Mouse (Mus musculus): ENCODE measurements at regions not wholly inside any gene's neighbourhood (a gene's known extent, or its start where the extent isn't known, plus 50 kb on each side); places are given as distances from the start of the nearest gene placed in this dataset.

- Histone ChIP-seq H3K9ac (no peak overlapping the region), H3K27ac (no peak overlapping the region), H3K27me3 (no peaks in the 10 kb centered on the region), H3K9me3 (no peaks in the 10 kb centered on the region), H3K36me3 (no peaks in the 10 kb centered on the region), H3K4me1 (no peaks in the 10 kb centered on the region), H3K4me2 (no peak overlapping the region), H3K4me3 (no peak overlapping the region)
- WGBS, result 84% methylated on average over 4 of the region's 4 CpGs
- ATAC-seq (ENCODE audit: borderline replicate concordance, extremely low read depth, low FRiP score, low TSS enrichment), result no peak
Measured at GRCm38 (mm10) chr1:61050346-61050745, 72.6 kb downstream of the Icos start.

GRCm38 (mm10) chr1:61053676-61054075 is 75.9 kb downstream of the Icos start:
- H3K4me1 ChIP-seq, result no peaks in the 10 kb centered on the region

GRCm38 (mm10) chr1:61054391-61054790 is 76.7 kb downstream of the Icos start:
- 73% methylated on average over 6 of the region's 6 CpGs for WGBS

More at GRCm38 (mm10) chr1:61053676-61054075, 75.9 kb downstream of the Icos start:
- WGBS, result 56% methylated on average over 1 of the region's 1 CpGs
- Histone ChIP-seq H3K27me3 (no peaks in the 10 kb centered on the region), H3K4me3 (no peak overlapping the region), H3K4me2 (no peak overlapping the region), H3K36me3 (no peaks in the 10 kb centered on the region), H3K9ac (no peak overlapping the region), H3K27ac (no peak overlapping the region), H3K9me3 (no peaks in the 10 kb centered on the region)
- no peak for ATAC-seq (ENCODE audit: borderline replicate concordance, extremely low read depth, low FRiP score, low TSS enrichment)

GRCm38 (mm10) chr1:61055176-61055575 is 77.4 kb downstream of the Icos start:
- no peak overlapping the region for H3K27ac ChIP-seq
- H3K36me3 ChIP-seq, result no peaks in the 10 kb centered on the region
- no peak overlapping the region for H3K4me3 ChIP-seq
- H3K4me1 ChIP-seq, result peaks cover 3% of the 10 kb centered on the region; the same call in 1 of the 2 replicates
- ATAC-seq (ENCODE audit: borderline replicate concordance, extremely low read depth, low FRiP score, low TSS enrichment), result no peak
- H3K9me3 ChIP-seq, result no peaks in the 10 kb centered on the region
- peak overlapping the region; percentile 24; the same call in 1 of the 2 replicates for H3K4me2 ChIP-seq
- H3K9ac ChIP-seq, result no peak overlapping the region
- H3K27me3 ChIP-seq, result no peaks in the 10 kb centered on the region
- 2% methylated on average over 8 of the region's 8 CpGs for WGBS

More at GRCm38 (mm10) chr1:61054391-61054790, 76.7 kb downstream of the Icos start:
- no peaks in the 10 kb centered on the region for H3K4me1 ChIP-seq
- no peak overlapping the region for H3K4me2 ChIP-seq
- no peaks in the 10 kb centered on the region for H3K9me3 ChIP-seq
- H3K4me3 ChIP-seq, result no peak overlapping the region
- no peak for ATAC-seq (ENCODE audit: borderline replicate concordance, extremely low read depth, low FRiP score, low TSS enrichment)
- no peak overlapping the region for H3K9ac ChIP-seq
- no peaks in the 10 kb centered on the region for H3K36me3 ChIP-seq
- no peak overlapping the region for H3K27ac ChIP-seq
- H3K27me3 ChIP-seq, result no peaks in the 10 kb centered on the region

- no peak for ATAC-seq (ENCODE audit: borderline replicate concordance, extremely low read depth, low FRiP score, low TSS enrichment)
- H3K27me3 ChIP-seq, result no peaks in the 10 kb centered on the region
- no peaks in the 10 kb centered on the region for H3K9me3 ChIP-seq
- H3K27ac ChIP-seq, result no peak overlapping the region
- peak overlapping the region; percentile 23 for H3K4me2 ChIP-seq
- no peak overlapping the region for H3K4me3 ChIP-seq
- H3K36me3 ChIP-seq, result no peaks in the 10 kb centered on the region
- H3K9ac ChIP-seq, result no peak overlapping the region
- 30% methylated on average over 11 of the region's 11 CpGs for WGBS
- H3K4me1 ChIP-seq, result peaks cover 11% of the 10 kb centered on the region
Measured at GRCm38 (mm10) chr1:61059910-61060536, 82.3 kb downstream of the Icos start.

GRCm38 (mm10) chr1:61061892-61062460 is 84.2 kb downstream of the Icos start:
- 60% methylated on average over 3 of the region's 3 CpGs for WGBS
- no peaks in the 10 kb centered on the region for H3K27me3 ChIP-seq

GRCm38 (mm10) chr1:61068112-61068511 is 90.4 kb downstream of the Icos start:
- no peak for ATAC-seq (ENCODE audit: borderline replicate concordance, extremely low read depth, low FRiP score, low TSS enrichment)
- no peak overlapping the region for H3K27ac ChIP-seq
- no peak overlapping the region for H3K9ac ChIP-seq
- H3K27me3 ChIP-seq, result no peaks in the 10 kb centered on the region
- H3K4me2 ChIP-seq, result no peak overlapping the region
- H3K4me3 ChIP-seq, result no peak overlapping the region
- 56% methylated on average over 6 of the region's 6 CpGs for WGBS
- H3K9me3 ChIP-seq, result no peaks in the 10 kb centered on the region
- no peaks in the 10 kb centered on the region for H3K36me3 ChIP-seq
- no peaks in the 10 kb centered on the region for H3K4me1 ChIP-seq

More at GRCm38 (mm10) chr1:61061892-61062460, 84.2 kb downstream of the Icos start:
- H3K4me1 ChIP-seq, result peaks cover 11% of the 10 kb centered on the region
- ATAC-seq (ENCODE audit: borderline replicate concordance, extremely low read depth, low FRiP score, low TSS enrichment), result no peak
- H3K9me3 ChIP-seq, result no peaks in the 10 kb centered on the region
- no peak overlapping the region for H3K4me2 ChIP-seq
- H3K9ac ChIP-seq, result no peak overlapping the region
- H3K27ac ChIP-seq, result no peak overlapping the region
- no peak overlapping the region for H3K4me3 ChIP-seq
- no peaks in the 10 kb centered on the region for H3K36me3 ChIP-seq

- no peak overlapping the region for H3K4me3 ChIP-seq
- no peak overlapping the region for H3K4me2 ChIP-seq
- no peaks in the 10 kb centered on the region for H3K27me3 ChIP-seq
- H3K9me3 ChIP-seq, result no peaks in the 10 kb centered on the region
- no peak for ATAC-seq (ENCODE audit: borderline replicate concordance, extremely low read depth, low FRiP score, low TSS enrichment)
- no peaks in the 10 kb centered on the region for H3K36me3 ChIP-seq
- no peak overlapping the region for H3K27ac ChIP-seq
- WGBS, result 75% methylated on average over 2 of the region's 2 CpGs
- no peaks in the 10 kb centered on the region for H3K4me1 ChIP-seq
- H3K9ac ChIP-seq, result no peak overlapping the region
Measured at GRCm38 (mm10) chr1:61074127-61074526, 96.4 kb downstream of the Icos start.

- H3K36me3 ChIP-seq, result no peaks in the 10 kb centered on the region
- no peak for ATAC-seq (ENCODE audit: borderline replicate concordance, extremely low read depth, low FRiP score, low TSS enrichment)
- H3K4me3 ChIP-seq, result no peak overlapping the region
- H3K27ac ChIP-seq, result no peak overlapping the region
- WGBS, result 73% methylated on average over 1 of the region's 1 CpGs
- H3K27me3 ChIP-seq, result no peaks in the 10 kb centered on the region
- H3K4me2 ChIP-seq, result no peak overlapping the region
- no peak overlapping the region for H3K9ac ChIP-seq
- H3K9me3 ChIP-seq, result no peaks in the 10 kb centered on the region
- H3K4me1 ChIP-seq, result no peaks in the 10 kb centered on the region
Measured at GRCm38 (mm10) chr1:61075335-61075734, 97.6 kb downstream of the Icos start.

GRCm38 (mm10) chr1:61084732-61085131 is 107.0 kb downstream of the Icos start:
- H3K4me1 ChIP-seq, result no peaks in the 10 kb centered on the region
- ATAC-seq (ENCODE audit: borderline replicate concordance, extremely low read depth, low FRiP score, low TSS enrichment), result no peak
- no peak overlapping the region for H3K4me3 ChIP-seq
- H3K36me3 ChIP-seq, result no peaks in the 10 kb centered on the region
- H3K27me3 ChIP-seq, result no peaks in the 10 kb centered on the region
- H3K4me2 ChIP-seq, result no peak overlapping the region
- no peaks in the 10 kb centered on the region for H3K9me3 ChIP-seq
- H3K27ac ChIP-seq, result no peak overlapping the region
- H3K9ac ChIP-seq, result no peak overlapping the region

GRCm38 (mm10) chr1:61086811-61087210 is 109.1 kb downstream of the Icos start:
- Histone ChIP-seq H3K9me3 (no peaks in the 10 kb centered on the region), H3K4me1 (no peaks in the 10 kb centered on the region), H3K27me3 (no peaks in the 10 kb centered on the region), H3K4me2 (no peak overlapping the region), H3K36me3 (no peaks in the 10 kb centered on the region), H3K27ac (no peak overlapping the region), H3K4me3 (no peak overlapping the region), H3K9ac (no peak overlapping the region)
- ATAC-seq (ENCODE audit: borderline replicate concordance, extremely low read depth, low FRiP score, low TSS enrichment), result no peak
- 71% methylated on average over 5 of the region's 5 CpGs for WGBS

GRCm38 (mm10) chr1:61090801-61091200 is 113.1 kb downstream of the Icos start:
- no peak for ATAC-seq (ENCODE audit: borderline replicate concordance, extremely low read depth, low FRiP score, low TSS enrichment)
- 88% methylated on average over 1 of the region's 1 CpGs for WGBS
- Histone ChIP-seq H3K4me3 (no peak overlapping the region), H3K27me3 (no peaks in the 10 kb centered on the region), H3K9me3 (no peaks in the 10 kb centered on the region), H3K9ac (no peak overlapping the region), H3K36me3 (no peaks in the 10 kb centered on the region), H3K4me1 (no peaks in the 10 kb centered on the region), H3K4me2 (no peak overlapping the region), H3K27ac (no peak overlapping the region)

All from lung, embryonic 15.5 days (tissue).